In genomic region chr10:62866035-62866791, GRCm38 (mm10) we compare ENCODE assay signal across 8 mouse cellular contexts. TPM values are rescaled to one million over a fixed set of nuclear protein-coding genes. Genes with fewer than 3 reads are reported as not detected.
DNase-seq lines count a peak whose midpoint lies in the region; ATAC-seq and TF ChIP-seq lines count a peak whose summit lies in the region.

No protein-coding gene starts in this region.

- DNase-seq in layer of hippocampus, adult 11-12 months (ENCODE audit: low spot score): peak; percentile 45
- no peak for DNase-seq in layer of hippocampus, adult 9-10 months (ENCODE audit: low spot score)
- DNase-seq in kidney, postnatal 0 days (ENCODE audit: low spot score): no peak
- peak; percentile 45 for DNase-seq in retina, embryonic 14.5 days (ENCODE audit: low spot score)
- no peak for DNase-seq in urinary bladder, postnatal 25 days (ENCODE audit: low spot score)

- no peak for ATAC-seq in embryonic facial prominence, embryonic 12.5 days (ENCODE audit: insufficient number of reproducible peaks, insufficient read depth, low FRiP score, low TSS enrichment)
- peak; percentile 27; the same call in 1 of the 2 replicates for ATAC-seq in heart, embryonic 12.5 days (ENCODE audit: insufficient number of reproducible peaks, low FRiP score)
- no peak; the same call in 1 of the 2 replicates for ATAC-seq in kidney, postnatal 0 days (replicated peaks; ENCODE audit: low FRiP score, low read depth)
- no peak for ATAC-seq in liver, embryonic 16.5 days (ENCODE audit: low read depth)

- 19% methylated on average over 10 of the region's 11 CpGs for WGBS in embryonic facial prominence, embryonic 12.5 days
- WGBS in heart, embryonic 12.5 days: 19% methylated on average over 11 of the region's 11 CpGs
- WGBS in kidney, postnatal 0 days: 40% methylated on average over 11 of the region's 11 CpGs
- WGBS in liver, embryonic 16.5 days (ENCODE audit: insufficient replicate concordance): 38% methylated on average over 11 of the region's 11 CpGs

- peak overlapping the region; percentile 53 for H3K4me3 ChIP-seq in embryonic facial prominence, embryonic 12.5 days
- H3K4me3 ChIP-seq in heart, embryonic 12.5 days: peak overlapping the region; percentile 51
- peak overlapping the region; percentile 46 for H3K4me3 ChIP-seq in kidney, postnatal 0 days (replicated peaks; ENCODE audit: low read depth, low read length)
- H3K4me3 ChIP-seq in liver, embryonic 16.5 days (ENCODE audit: low read depth, low read length): no peak overlapping the region

- H3K9me3 ChIP-seq in embryonic facial prominence, embryonic 12.5 days: 0 out of 2 replicates have a peak, but pooled peaks cover 3% of the 10 kb centered on the region
- H3K9me3 ChIP-seq in heart, embryonic 12.5 days (replicated peaks): peaks cover 4% of the 10 kb centered on the region
- no peaks in the 10 kb centered on the region for H3K9me3 ChIP-seq in kidney, postnatal 0 days (replicated peaks; ENCODE audit: low read length)
- H3K9me3 ChIP-seq in liver, embryonic 16.5 days (replicated peaks; ENCODE audit: control insufficient read depth, low read length): no peaks in the 10 kb centered on the region

- H3K4me1 ChIP-seq in embryonic facial prominence, embryonic 12.5 days: peaks cover 19% of the 10 kb centered on the region
- peaks cover 23% of the 10 kb centered on the region for H3K4me1 ChIP-seq in heart, embryonic 12.5 days (replicated peaks)
- peaks cover 8% of the 10 kb centered on the region; the same call in 1 of the 2 replicates for H3K4me1 ChIP-seq in kidney, postnatal 0 days (replicated peaks; ENCODE audit: insufficient read depth, low read length)
- no peaks in the 10 kb centered on the region; the same call in 1 of the 2 replicates for H3K4me1 ChIP-seq in liver, embryonic 16.5 days (ENCODE audit: control insufficient read depth, low read depth, low read length)

- peaks cover 9% of the 10 kb centered on the region; the same call in 1 of the 2 replicates for H3K36me3 ChIP-seq in embryonic facial prominence, embryonic 12.5 days
- peaks cover 15% of the 10 kb centered on the region for H3K36me3 ChIP-seq in heart, embryonic 12.5 days
- H3K36me3 ChIP-seq in kidney, postnatal 0 days (ENCODE audit: insufficient read depth, low read length): no peaks in the 10 kb centered on the region
- no peaks in the 10 kb centered on the region for H3K36me3 ChIP-seq in liver, embryonic 16.5 days (ENCODE audit: control insufficient read depth, insufficient read depth)

- peak overlapping the region; percentile 93 for H3K27ac ChIP-seq in embryonic facial prominence, embryonic 12.5 days
- H3K27ac ChIP-seq in heart, embryonic 12.5 days (ENCODE audit: poor library complexity, severe bottlenecking): peak overlapping the region; percentile 90
- no peak overlapping the region for H3K27ac ChIP-seq in kidney, postnatal 0 days
- no peak overlapping the region for H3K27ac ChIP-seq in liver, embryonic 16.5 days (ENCODE audit: low read length)

- no peak for TF ChIP-seq CTCF in kidney, postnatal 0 days (IDR thresholded peaks at IDR 0.05; ENCODE audit: low read depth)

- H3K4me2 ChIP-seq in embryonic facial prominence, embryonic 12.5 days (replicated peaks): peak overlapping the region; percentile 78
- H3K4me2 ChIP-seq in heart, embryonic 12.5 days: peak overlapping the region; percentile 74
- peak overlapping the region; percentile 80 for H3K4me2 ChIP-seq in kidney, postnatal 0 days (ENCODE audit: low read length)
- peak overlapping the region; percentile 69 for H3K4me2 ChIP-seq in liver, embryonic 16.5 days (ENCODE audit: low read depth, low read length)

- peak overlapping the region; percentile 73; the same call in 1 of the 2 replicates for H3K9ac ChIP-seq in embryonic facial prominence, embryonic 12.5 days
- H3K9ac ChIP-seq in heart, embryonic 12.5 days: peak overlapping the region; percentile 77
- H3K9ac ChIP-seq in kidney, postnatal 0 days (ENCODE audit: low read depth, low read length): peak overlapping the region; percentile 50
- no peak overlapping the region for H3K9ac ChIP-seq in liver, embryonic 16.5 days (ENCODE audit: low read depth, low read length)

- no peaks in the 10 kb centered on the region for H3K27me3 ChIP-seq in embryonic facial prominence, embryonic 12.5 days
- no peaks in the 10 kb centered on the region for H3K27me3 ChIP-seq in heart, embryonic 12.5 days (replicated peaks)
- H3K27me3 ChIP-seq in kidney, postnatal 0 days (ENCODE audit: insufficient read depth, low read length): no peaks in the 10 kb centered on the region
- no peaks in the 10 kb centered on the region for H3K27me3 ChIP-seq in liver, embryonic 16.5 days (ENCODE audit: control insufficient read depth, insufficient read depth, low read depth, low read length)

RNA-seq across cellular contexts. Expression of gene Tet1, which starts 42.6 kb away (rescaled TPM):
- polyA plus RNA-seq in embryonic facial prominence, embryonic 12.5 days (2016; fragmentation: Nextera tagmentation; extraction: Ambion mirVana): 30.8 and 31.7 TPM in 2 replicates
- 28.7 and 35.4 TPM in 2 replicates for polyA plus RNA-seq in heart, embryonic 12.5 days (2016; fragmentation: Nextera tagmentation; extraction: Ambion mirVana)
- polyA plus RNA-seq in kidney, postnatal 0 days (2015; fragmentation: Nextera tagmentation; extraction: Ambion mirVana): 17.3 and 18.0 TPM in 2 replicates
- polyA plus RNA-seq in liver, embryonic 16.5 days (2015; fragmentation: Nextera tagmentation; extraction: Ambion mirVana): 1.5 and 2.4 TPM in 2 replicates

RNA-seq across cellular contexts. Expression of gene Slc25a16, which starts 54.2 kb away (rescaled TPM):
- polyA plus RNA-seq in embryonic facial prominence, embryonic 12.5 days (2016; fragmentation: Nextera tagmentation; extraction: Ambion mirVana): 10.1 and 10.8 TPM in 2 replicates
- 13.1 and 13.3 TPM in 2 replicates for polyA plus RNA-seq in heart, embryonic 12.5 days (2016; fragmentation: Nextera tagmentation; extraction: Ambion mirVana)
- 27.3 and 27.6 TPM in 2 replicates for polyA plus RNA-seq in kidney, postnatal 0 days (2015; fragmentation: Nextera tagmentation; extraction: Ambion mirVana)
- 7.5 and 8.5 TPM in 2 replicates for polyA plus RNA-seq in liver, embryonic 16.5 days (2015; fragmentation: Nextera tagmentation; extraction: Ambion mirVana)

Comparison
In these comparisons a context has a peak if more than half of its experiments do, and no peak if none do; other contexts are left out.
1. DNase-seq: peak in layer of hippocampus, adult 11-12 months (single experiment) and retina, embryonic 14.5 days (single experiment); none in layer of hippocampus, adult 9-10 months (single experiment), kidney, postnatal 0 days (single experiment) and urinary bladder, postnatal 25 days (single experiment).
2. H3K27ac ChIP-seq: peak in embryonic facial prominence, embryonic 12.5 days (single experiment) and heart, embryonic 12.5 days (single experiment); none in kidney, postnatal 0 days (single experiment) and liver, embryonic 16.5 days (single experiment).
3. Peak in every context shown above with its lines, with median percentiles within 50 percentile points of each other: H3K4me2 ChIP-seq.